Mouse (Mus musculus) cerebellum, postnatal 36 days (tissue): ENCODE measurements around the gene Cygb.
"Not testable (repeated sequence)": the region's sequence is repeated elsewhere in the genome, so short reads cannot be mapped to it uniquely, and the experiment has no call there.

Experiments
- DNase-seq, 2 experiments: peaks; one replicate each; pipeline ENCODE4 v3.0.0; 2021 to 2022; ENCODE audit warnings: mixed read lengths in 2 of 2

The Cygb gene

GRCm38 (mm10) chr11:116654255-116654821 lies at the start of gene Cygb:
Cygb (minus strand) TSS chr11:116654313.
- DNase-seq, result peak; percentile 82 to 83

DNA sequence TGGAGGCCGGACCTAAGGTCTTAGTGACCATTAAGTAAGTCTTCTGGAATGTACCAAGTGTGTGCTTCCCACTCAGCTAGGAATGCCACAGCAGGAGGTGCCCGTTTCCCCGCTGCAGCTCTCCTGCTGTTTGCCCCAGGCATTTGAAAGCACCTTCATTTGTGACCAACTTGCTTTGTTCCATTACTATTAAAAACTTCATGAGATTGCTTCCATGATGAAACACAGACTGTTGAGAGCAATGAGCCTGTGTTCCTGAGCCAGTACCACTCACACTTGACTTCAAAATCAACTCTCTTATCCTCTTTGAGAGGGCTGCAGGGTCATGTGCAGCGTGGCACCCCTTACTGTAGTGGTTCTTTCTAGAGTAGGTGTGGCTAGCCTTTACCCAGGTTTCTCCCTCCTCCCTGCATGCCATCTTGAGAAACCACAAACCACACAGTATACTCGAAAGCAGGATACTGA lies 47.3 kb upstream of the Cygb start:
- no peak for DNase-seq

GRCm38 (mm10) chr11:116697521-116697920 lies 43.4 kb upstream of the Cygb start:
- DNase-seq, result no peak

GRCm38 (mm10) chr11:116696426-116696825 lies 42.3 kb upstream of the Cygb start:
- DNase-seq, result no peak

- no peak for DNase-seq
These were observed 41.2 kb upstream of the Cygb start for GRCm38 (mm10) chr11:116695194-116695880.

- DNase-seq, result no peak
These were observed 40.4 kb upstream of the Cygb start for GRCm38 (mm10) chr11:116694250-116695193.

DNA sequence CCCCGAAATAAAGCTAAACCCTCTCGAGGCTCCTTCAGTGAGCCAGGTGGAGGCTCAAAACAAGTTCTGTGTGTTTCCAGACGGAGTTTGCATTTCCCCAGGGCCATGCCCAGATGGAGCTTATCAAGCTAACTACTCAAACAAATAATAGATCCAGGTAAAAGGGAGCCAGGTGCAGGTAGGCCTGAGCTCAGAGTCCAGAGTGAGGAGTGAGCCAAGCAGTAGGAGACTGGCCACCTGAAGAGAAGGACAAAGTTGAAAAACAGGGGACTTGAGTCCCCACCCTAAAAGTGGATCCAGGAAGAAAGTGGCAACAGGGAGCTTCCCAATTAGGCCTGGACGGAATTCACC lies 39.8 kb upstream of the Cygb start:
- DNase-seq, result no peak

DNA sequence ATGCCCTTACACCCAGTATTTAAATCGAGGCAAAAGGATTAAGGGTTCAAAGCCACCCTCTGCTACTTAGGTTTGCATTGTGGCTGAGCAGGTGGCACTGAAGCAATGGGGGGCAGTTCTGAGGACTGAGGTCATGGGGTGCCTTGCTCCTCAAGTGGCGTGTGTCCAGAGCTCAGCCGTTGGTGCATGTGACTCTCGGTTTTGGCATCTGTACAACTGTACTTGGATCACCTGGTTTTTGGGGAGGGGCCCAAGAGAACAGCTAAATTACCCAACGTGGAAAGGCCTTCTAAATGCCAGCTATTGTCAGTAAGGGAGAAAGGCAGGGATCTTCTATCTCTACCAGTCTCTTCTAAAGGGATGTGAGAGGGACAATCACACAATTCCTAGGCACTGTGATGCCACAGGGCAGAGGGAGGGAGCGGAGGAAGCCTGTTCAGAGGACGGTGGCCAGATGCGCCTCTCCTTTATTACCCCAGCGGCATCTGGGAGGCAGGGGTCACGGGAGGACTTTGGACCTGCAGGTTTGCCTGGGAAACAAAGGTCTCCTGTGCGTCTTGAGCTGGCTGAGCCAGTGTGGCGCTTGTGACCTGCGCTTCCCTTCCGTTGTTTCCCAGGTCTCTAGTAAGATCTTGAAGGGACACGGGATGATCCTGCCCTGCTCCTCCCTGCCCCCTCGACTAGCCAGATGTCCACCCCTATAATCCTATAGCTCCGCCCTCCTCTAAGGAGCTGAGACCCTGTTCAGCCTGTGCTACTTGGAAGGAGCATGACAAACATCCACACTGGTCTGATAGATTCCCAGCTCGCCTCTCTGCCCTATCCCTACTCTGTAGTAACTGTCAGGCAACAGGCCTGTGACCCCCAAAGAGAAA lies 36.8 kb upstream of the Cygb start:
- no peak for DNase-seq

GRCm38 (mm10) chr11:116689622-116690021 lies 35.5 kb upstream of the Cygb start:
- DNase-seq, result no peak

DNA sequence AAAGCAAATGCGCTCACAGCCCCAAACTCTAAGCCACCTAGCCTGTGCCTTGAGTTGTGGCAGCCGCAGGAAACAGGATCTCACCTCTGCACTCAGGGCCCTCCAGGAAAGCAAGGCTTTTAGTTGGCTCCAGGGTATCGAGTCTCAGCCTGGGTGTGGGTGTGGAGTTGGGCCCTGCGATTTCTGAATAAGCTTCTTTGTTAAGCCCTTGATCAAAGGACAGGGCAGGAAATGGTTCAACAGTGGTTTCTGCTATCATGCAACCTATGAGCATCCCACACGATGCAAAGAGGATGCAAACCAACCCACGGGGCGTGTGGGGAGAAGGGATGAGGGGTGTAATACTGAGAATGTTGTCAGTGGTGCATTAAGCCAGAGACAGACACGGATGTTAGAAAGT lies 33.8 kb upstream of the Cygb start:
- DNase-seq, result no peak

DNA sequence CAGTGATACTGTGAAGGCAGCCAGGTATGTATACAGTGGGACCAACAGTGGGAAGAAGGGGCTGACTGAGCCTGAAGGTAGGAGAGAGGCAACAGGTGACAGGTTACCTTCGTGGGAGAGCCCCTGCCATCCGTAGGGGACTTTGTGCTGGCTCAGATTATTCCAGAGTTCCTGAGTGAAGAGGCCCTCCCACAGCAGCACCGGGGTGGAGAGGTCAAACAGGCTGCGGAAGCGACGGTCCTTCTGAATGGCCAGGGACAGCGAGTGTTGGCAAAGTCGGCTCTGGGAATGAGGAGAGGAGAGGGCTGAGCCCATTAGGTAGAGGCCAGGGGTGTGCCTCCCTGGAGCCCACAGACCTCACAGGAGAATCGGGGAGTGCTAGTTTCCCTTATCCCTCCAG lies 31.6 kb upstream of the Cygb start:
- no peak for DNase-seq

DNA sequence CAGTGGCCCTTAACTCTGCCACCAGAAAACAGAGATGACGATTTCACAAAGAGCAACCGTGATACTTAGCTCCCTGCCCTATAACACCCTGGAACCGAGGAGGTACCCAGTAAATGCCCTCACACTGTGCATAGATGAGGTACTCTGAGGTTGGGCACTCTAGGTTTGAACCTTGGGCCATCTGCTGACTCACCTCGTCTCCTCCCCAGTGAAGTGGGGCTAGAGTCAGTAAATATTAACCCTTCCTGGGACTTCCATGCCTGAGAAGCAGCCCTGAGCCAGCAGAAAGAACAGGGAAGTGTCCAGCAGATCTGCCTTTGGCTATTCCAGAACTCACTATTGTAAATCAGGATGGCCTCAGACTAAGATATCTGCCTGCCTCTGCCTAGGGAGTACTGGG lies 29.7 kb upstream of the Cygb start:
- DNase-seq, result no peak

GRCm38 (mm10) chr11:116682501-116683144 lies 28.5 kb upstream of the Cygb start:
- DNase-seq, result no peak

- no peak for DNase-seq
These were observed 27.0 kb upstream of the Cygb start for GRCm38 (mm10) chr11:116681147-116681546.

DNA sequence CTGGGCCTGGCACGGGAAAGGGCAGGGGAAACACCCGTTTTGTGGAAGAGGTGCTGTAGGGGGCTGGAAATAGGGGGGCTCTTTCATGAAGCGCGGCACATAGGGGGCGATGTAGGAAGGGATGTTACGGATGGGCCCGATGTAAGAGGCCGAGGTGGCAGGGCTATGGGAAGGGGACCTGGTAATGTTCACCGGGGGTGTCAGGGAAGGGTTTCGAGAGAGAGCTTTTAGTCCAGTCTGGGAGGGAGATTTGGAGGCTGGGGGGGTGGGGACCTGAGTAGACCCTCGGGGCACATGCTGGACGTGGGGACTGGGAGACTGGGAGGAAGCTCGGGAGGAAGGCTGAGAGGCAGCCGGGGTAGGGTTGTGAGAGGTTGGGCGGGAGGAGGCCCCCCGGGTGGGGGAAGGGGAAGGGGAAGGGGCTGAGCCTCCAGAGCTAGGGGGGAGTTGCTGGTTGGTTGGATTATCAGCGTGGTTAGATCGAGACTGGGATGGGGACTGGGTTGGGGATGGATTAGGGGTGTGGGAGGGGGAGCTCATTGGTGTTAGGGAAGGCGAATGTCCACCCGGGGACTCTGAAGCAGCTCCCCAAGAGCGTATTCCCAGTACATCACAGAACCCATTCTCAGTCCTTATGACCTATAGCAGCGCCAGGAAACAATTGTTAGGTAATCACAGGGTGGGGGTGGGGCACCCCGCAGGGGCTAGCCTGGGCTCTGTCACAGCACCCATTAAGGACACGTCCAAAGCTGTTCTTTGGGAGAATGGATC lies 26.4 kb upstream of the Cygb start:
- DNase-seq, result no peak

DNA sequence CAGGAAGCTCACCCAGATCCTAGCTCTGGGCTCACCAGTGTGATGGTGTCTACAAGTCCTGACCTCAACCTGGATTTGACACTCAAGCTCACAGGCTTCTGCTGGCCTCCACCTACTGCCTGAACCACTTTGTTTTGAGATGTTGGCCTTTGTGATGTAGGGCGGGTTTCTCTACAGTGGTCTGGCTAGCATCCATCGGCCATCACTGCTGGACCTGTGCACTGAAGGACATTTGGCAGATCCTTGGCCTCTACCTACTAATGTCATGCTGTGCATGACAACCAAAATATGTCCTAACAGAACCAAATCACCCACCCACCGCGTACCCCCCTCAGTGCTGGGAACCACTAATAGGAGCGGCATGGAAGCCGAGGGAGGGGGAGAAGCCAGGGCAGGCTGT lies 25.0 kb upstream of the Cygb start:
- DNase-seq, result no peak

- DNase-seq, result no peak
These were observed 23.8 kb upstream of the Cygb start for GRCm38 (mm10) chr11:116677711-116678441.

- no peak for DNase-seq
These were observed 22.3 kb upstream of the Cygb start for GRCm38 (mm10) chr11:116676175-116676976.

- DNase-seq, result not testable (repeated sequence)
These were observed 21.3 kb upstream of the Cygb start for GRCm38 (mm10) chr11:116675429-116675828.
